Mouse (Mus musculus) hindbrain, embryonic 13.5 days (tissue): ENCODE data around the gene Mylk. TPM values are rescaled to one million over a fixed set of nuclear protein-coding genes. Genes with fewer than 3 reads are reported as not detected.

Experiments used
- ATAC-seq: fragments of 200-750 bp; cut with Nextera tagmentation; 2 replicates; pipeline ENCODE4 v1.8.0; 2017; ENCODE audit warnings: moderate TSS enrichment; ENCODE audit not compliant: low FRiP score
- H3K27ac ChIP-seq: fragments of 300-500 bp; sonication (generic); 2 replicates; pipeline ENCODE4 v1.5.1; 2015; ENCODE audit warnings: inconsistent platforms, mild to moderate bottlenecking, moderate library complexity
- H3K27me3 ChIP-seq: fragments of 300-500 bp; sonication (generic); 2 replicates; pipeline ENCODE4 v1.6.1; 2015; ENCODE audit warnings: mild to moderate bottlenecking, inconsistent platforms
- H3K36me3 ChIP-seq: fragments of 300-500 bp; sonication (generic); 2 replicates; pipeline ENCODE4 v1.6.1; 2015; ENCODE audit warnings: mild to moderate bottlenecking, inconsistent platforms
- H3K4me1 ChIP-seq: fragments of 300-500 bp; sonication (generic); replicated peaks from 2 replicates; pipeline ENCODE4 v1.6.1; 2015; ENCODE audit warnings: inconsistent platforms
- H3K4me2 ChIP-seq: fragments of 300-500 bp; sonication (generic); 2 replicates; pipeline ENCODE4 v1.6.1; 2015; ENCODE audit warnings: inconsistent platforms, mild to moderate bottlenecking, moderate library complexity
- H3K4me3 ChIP-seq: fragments of 300-500 bp; sonication (generic); 2 replicates; pipeline ENCODE4 v1.5.1; 2015; ENCODE audit warnings: mild to moderate bottlenecking, inconsistent platforms
- H3K9ac ChIP-seq: fragments of 300-500 bp; sonication (generic); 2 replicates; pipeline ENCODE4 v1.6.1; 2015; ENCODE audit warnings: mild to moderate bottlenecking, inconsistent platforms
- H3K9me3 ChIP-seq: fragments of 300-500 bp; sonication (generic); 2 replicates; pipeline ENCODE4 v1.6.1; 2016; ENCODE audit warnings: inconsistent platforms
- WGBS: fragments of 180-500 bp; shearing (Covaris S2); methylation state at CpG from one replicate; pipeline ENCODE4 v1.1.7; 2015; 5-methylcytosine and 5-hydroxymethylcytosine counted together
- polyA plus RNA-seq: library from polyadenylated mRNA; unstranded; fragments of >200 nt; fragmentation: Nextera tagmentation; extraction: Ambion mirVana; gene quantifications from 2 replicates; pipeline ENCODE4 v1.2.1, GENCODE M21; 2015

Gene Mylk
- polyA plus RNA-seq, 1 experiment from 2014 or later, result 5.0 TPM

- H3K4me1 ChIP-seq, result no peaks in the 10 kb centered on the region
- H3K4me2 ChIP-seq, result no peak overlapping the region
- H3K4me3 ChIP-seq, result no peak overlapping the region
- H3K36me3 ChIP-seq, result no peaks in the 10 kb centered on the region
- 61% methylated on average over 11 of the region's 11 CpGs for WGBS
- no peak overlapping the region for H3K9ac ChIP-seq
- no peaks in the 10 kb centered on the region for H3K9me3 ChIP-seq
- no peak overlapping the region for H3K27ac ChIP-seq
- no peak for ATAC-seq
- no peaks in the 10 kb centered on the region for H3K27me3 ChIP-seq
Measured at GRCm38 (mm10) chr16:34984203-34985030, 239.4 kb downstream of the Mylk start.

DNA sequence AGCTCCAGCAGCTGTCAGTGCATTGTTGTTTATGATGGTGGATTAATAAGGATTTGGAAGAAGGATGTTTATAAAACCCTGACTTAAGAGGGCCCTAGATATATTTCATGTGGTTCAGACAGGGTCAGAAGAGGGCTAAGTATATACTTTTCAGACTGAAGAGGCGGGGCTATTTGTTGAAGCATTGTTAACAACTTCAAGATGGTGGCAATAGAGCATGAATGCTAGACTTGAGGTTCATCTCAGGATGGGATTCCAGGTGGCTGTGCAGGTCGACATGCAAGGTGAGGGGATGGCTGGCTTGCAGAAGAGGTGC lies 240.0 kb downstream of the Mylk start:
- H3K4me2 ChIP-seq, result no peak overlapping the region
- 92% methylated on average over 2 of the region's 2 CpGs for WGBS
- no peak for ATAC-seq
- H3K27me3 ChIP-seq, result no peaks in the 10 kb centered on the region
- no peak overlapping the region for H3K4me3 ChIP-seq
- no peak overlapping the region for H3K27ac ChIP-seq
- H3K36me3 ChIP-seq, result no peaks in the 10 kb centered on the region
- no peaks in the 10 kb centered on the region for H3K4me1 ChIP-seq
- no peaks in the 10 kb centered on the region for H3K9me3 ChIP-seq
- no peak overlapping the region for H3K9ac ChIP-seq

- Histone ChIP-seq H3K27me3 (no peaks in the 10 kb centered on the region), H3K4me2 (no peak overlapping the region), H3K36me3 (no peaks in the 10 kb centered on the region), H3K9me3 (no peaks in the 10 kb centered on the region), H3K4me3 (no peak overlapping the region), H3K9ac (no peak overlapping the region), H3K27ac (no peak overlapping the region), H3K4me1 (no peaks in the 10 kb centered on the region)
- WGBS, result 91% methylated on average over 13 of the region's 13 CpGs
- no peak for ATAC-seq
Measured at GRCm38 (mm10) chr16:34986211-34986825, 241.3 kb downstream of the Mylk start.

- WGBS, result 89% methylated on average over 3 of the region's 3 CpGs
- Histone ChIP-seq H3K4me1 (peaks cover 12% of the 10 kb centered on the region; the same call in 1 of the 2 replicates), H3K27ac (no peak overlapping the region), H3K4me3 (no peak overlapping the region), H3K4me2 (no peak overlapping the region), H3K36me3 (no peaks in the 10 kb centered on the region), H3K9me3 (no peaks in the 10 kb centered on the region), H3K9ac (no peak overlapping the region), H3K27me3 (no peaks in the 10 kb centered on the region)
- ATAC-seq, result no peak
Measured at GRCm38 (mm10) chr16:34991365-34991764, 246.4 kb downstream of the Mylk start.

- Histone ChIP-seq H3K4me3 (no peak overlapping the region), H3K4me1 (peaks cover 17% of the 10 kb centered on the region; the same call in 1 of the 2 replicates), H3K27me3 (no peaks in the 10 kb centered on the region), H3K4me2 (no peak overlapping the region), H3K27ac (no peak overlapping the region), H3K9ac (no peak overlapping the region), H3K9me3 (no peaks in the 10 kb centered on the region), H3K36me3 (no peaks in the 10 kb centered on the region)
- no peak for ATAC-seq
- WGBS, result 93% methylated on average over 5 of the region's 5 CpGs
Measured at GRCm38 (mm10) chr16:34992854-34993253, 247.8 kb downstream of the Mylk start.

DNA sequence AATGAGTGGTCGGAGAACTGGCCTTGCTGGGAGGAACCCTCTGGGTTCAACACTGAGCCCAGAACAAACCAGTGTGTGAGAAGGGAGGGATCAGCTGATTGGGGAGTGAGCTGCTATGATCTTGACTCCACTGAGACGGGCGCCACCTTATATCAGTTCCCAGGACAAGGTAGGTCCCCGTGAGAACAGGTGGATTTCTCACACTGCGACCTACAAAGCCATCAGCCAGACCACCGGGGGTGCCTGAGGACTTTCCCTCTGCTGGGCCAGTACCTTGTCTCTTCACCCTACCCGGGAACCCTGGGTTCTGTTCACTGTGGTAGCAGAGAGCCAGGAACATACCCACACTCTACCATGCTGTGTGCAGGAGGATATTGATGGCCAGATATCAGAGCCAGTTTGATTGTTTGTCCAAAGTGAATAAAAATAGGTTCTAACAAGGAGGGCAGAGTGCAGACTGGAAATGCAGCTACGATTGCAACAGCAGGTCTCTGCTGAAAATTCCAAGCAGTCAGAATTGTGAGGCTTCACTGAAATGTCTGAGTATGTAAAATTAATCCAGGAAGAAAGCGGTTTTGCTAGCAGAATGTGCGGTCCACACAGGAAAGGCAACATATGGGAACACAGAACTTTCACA lies 248.8 kb downstream of the Mylk start:
- no peak overlapping the region for H3K27ac ChIP-seq
- WGBS, result 89% methylated on average over 10 of the region's 10 CpGs
- H3K9me3 ChIP-seq, result no peaks in the 10 kb centered on the region
- peaks cover 17% of the 10 kb centered on the region; the same call in 1 of the 2 replicates for H3K4me1 ChIP-seq
- H3K4me3 ChIP-seq, result no peak overlapping the region
- H3K36me3 ChIP-seq, result no peaks in the 10 kb centered on the region
- no peaks in the 10 kb centered on the region for H3K27me3 ChIP-seq
- no peak for ATAC-seq
- H3K4me2 ChIP-seq, result no peak overlapping the region
- H3K9ac ChIP-seq, result no peak overlapping the region

- no peak for ATAC-seq
- WGBS, result 60% methylated on average over 9 of the region's 9 CpGs
Measured at GRCm38 (mm10) chr16:34994641-34995141, 249.7 kb downstream of the Mylk start.

DNA sequence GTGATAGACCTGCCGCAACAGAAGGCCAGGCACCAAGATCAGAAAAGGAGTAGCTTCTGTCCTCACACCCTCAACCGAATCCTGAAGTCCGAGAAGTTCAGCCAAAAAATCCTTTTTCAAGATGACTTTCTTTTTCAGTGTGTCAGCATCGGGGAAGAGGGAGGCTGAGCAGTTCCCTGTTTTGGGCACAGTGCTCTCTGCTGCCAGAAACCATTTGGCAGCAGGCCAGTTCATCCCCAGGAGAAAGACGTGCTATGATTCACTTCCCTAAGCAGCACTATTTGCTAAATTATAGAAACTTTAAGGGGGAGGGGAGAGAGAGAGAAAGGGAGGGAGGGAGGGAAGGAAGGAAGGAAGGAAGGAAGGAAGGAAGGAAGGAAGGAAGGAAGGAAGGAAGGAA lies 251.1 kb downstream of the Mylk start:
- H3K4me1 ChIP-seq, result peaks cover 29% of the 10 kb centered on the region
- H3K27me3 ChIP-seq, result 0 out of 2 replicates have a peak, but pooled peaks cover 4% of the 10 kb centered on the region
- H3K9ac ChIP-seq, result no peak overlapping the region
- H3K27ac ChIP-seq, result no peak overlapping the region
- 65% methylated on average over 5 of the region's 5 CpGs for WGBS
- ATAC-seq, result no peak
- no peaks in the 10 kb centered on the region for H3K36me3 ChIP-seq
- no peak overlapping the region for H3K4me2 ChIP-seq
- no peaks in the 10 kb centered on the region for H3K9me3 ChIP-seq
- no peak overlapping the region for H3K4me3 ChIP-seq

More at GRCm38 (mm10) chr16:34994641-34995141, 249.7 kb downstream of the Mylk start:
- Histone ChIP-seq H3K36me3 (no peaks in the 10 kb centered on the region), H3K9ac (no peak overlapping the region), H3K9me3 (no peaks in the 10 kb centered on the region), H3K27me3 (no peaks in the 10 kb centered on the region), H3K4me2 (no peak overlapping the region), H3K4me3 (no peak overlapping the region), H3K27ac (no peak overlapping the region), H3K4me1 (peaks cover 17% of the 10 kb centered on the region; the same call in 1 of the 2 replicates)

GRCm38 (mm10) chr16:34997052-34997451 lies 252.0 kb downstream of the Mylk start:
- WGBS, result 71% methylated on average over 4 of the region's 4 CpGs
- Histone ChIP-seq H3K9ac (no peak overlapping the region), H3K27me3 (0 out of 2 replicates have a peak, but pooled peaks cover 8% of the 10 kb centered on the region), H3K36me3 (no peaks in the 10 kb centered on the region), H3K4me1 (peaks cover 33% of the 10 kb centered on the region), H3K4me2 (no peak overlapping the region), H3K27ac (no peak overlapping the region), H3K9me3 (no peaks in the 10 kb centered on the region), H3K4me3 (no peak overlapping the region)
- no peak for ATAC-seq

- WGBS, result 78% methylated on average over 10 of the region's 10 CpGs
- no peak overlapping the region for H3K9ac ChIP-seq
- no peak for ATAC-seq
- no peaks in the 10 kb centered on the region for H3K36me3 ChIP-seq
- no peak overlapping the region for H3K4me2 ChIP-seq
- no peaks in the 10 kb centered on the region for H3K9me3 ChIP-seq
- H3K27me3 ChIP-seq, result 0 out of 2 replicates have a peak, but pooled peaks cover 8% of the 10 kb centered on the region
- no peak overlapping the region for H3K4me3 ChIP-seq
- H3K27ac ChIP-seq, result no peak overlapping the region
- peaks cover 33% of the 10 kb centered on the region for H3K4me1 ChIP-seq
Measured at GRCm38 (mm10) chr16:34997576-34997975, 252.6 kb downstream of the Mylk start.

DNA sequence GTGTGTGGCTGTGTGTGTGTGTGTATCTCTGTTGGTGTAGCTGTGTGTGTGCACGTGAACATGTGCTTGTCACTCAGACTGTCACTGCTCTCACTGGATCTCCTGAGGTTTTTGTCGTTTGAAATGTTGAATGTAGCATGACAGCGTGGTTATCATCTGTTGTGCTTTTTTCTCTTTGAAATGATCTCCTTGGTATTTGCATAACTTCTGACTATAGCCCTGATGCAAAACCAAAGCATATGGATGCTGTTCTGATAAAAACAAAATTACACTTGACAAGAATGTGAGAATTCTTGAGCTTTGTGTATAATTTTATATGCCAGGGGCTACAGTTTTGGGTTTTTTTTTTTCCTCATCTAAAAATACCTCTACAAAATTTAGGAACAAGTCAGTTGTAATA lies 254.0 kb downstream of the Mylk start:
- Histone ChIP-seq H3K9me3 (no peaks in the 10 kb centered on the region), H3K36me3 (no peaks in the 10 kb centered on the region), H3K4me2 (no peak overlapping the region), H3K4me1 (peaks cover 33% of the 10 kb centered on the region), H3K27me3 (0 out of 2 replicates have a peak, but pooled peaks cover 8% of the 10 kb centered on the region), H3K9ac (no peak overlapping the region), H3K4me3 (no peak overlapping the region), H3K27ac (no peak overlapping the region)
- 80% methylated on average over 3 of the region's 3 CpGs for WGBS
- no peak for ATAC-seq

DNA sequence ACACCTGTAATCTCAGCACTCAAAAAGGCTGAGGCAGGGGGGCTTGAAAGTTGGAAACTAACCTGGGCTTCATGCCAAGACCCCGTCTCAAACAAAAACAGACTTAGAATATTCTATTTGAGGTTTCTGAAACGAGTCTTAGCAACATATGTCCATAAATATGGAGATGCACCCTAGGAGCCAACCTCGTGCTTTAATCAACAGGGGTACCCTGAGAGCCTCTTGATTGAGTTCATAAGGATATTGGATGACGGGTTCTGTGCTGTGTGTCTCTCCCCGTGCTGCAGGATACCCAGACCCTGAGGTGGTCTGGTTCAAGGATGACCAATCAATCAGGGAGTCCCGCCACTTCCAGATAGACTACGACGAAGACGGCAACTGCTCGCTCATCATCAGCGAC lies 255.0 kb downstream of the Mylk start:
- Histone ChIP-seq H3K27ac (no peak overlapping the region), H3K9ac (peak overlapping the region; percentile 19; the same call in 1 of the 2 replicates), H3K4me2 (peak overlapping the region; percentile 40), H3K4me3 (no peak overlapping the region), H3K9me3 (no peaks in the 10 kb centered on the region), H3K27me3 (0 out of 2 replicates have a peak, but pooled peaks cover 8% of the 10 kb centered on the region), H3K36me3 (no peaks in the 10 kb centered on the region), H3K4me1 (peaks cover 28% of the 10 kb centered on the region)
- 43% methylated on average over 11 of the region's 11 CpGs for WGBS
- no peak for ATAC-seq
